Mouse (Mus musculus) mouse embryonic stem cell (cell line): ENCODE data around the gene Gapdhs.
"Not testable (repeated sequence)": the region's sequence is repeated elsewhere in the genome, so short reads cannot be mapped to it uniquely, and the experiment has no call there.

Source experiments
- in situ Hi-C, 2 experiments: fragments of 300-500 bp; cut with MboI; formaldehyde crosslinking; loops; 1 replicate in 1 of 2; 3 replicates in 1 of 2; pipeline ENCODE4 v1.14.3; 2019 to 2020; ENCODE audit warnings: low sequenced_read_pairs in 2 of 2, low pct_unique_long_range_greater_than_20kb in 1 of 2, mixed read lengths in 1 of 2; ENCODE audit not compliant: unreplicated experiment in 1 of 2

The Gapdhs gene

DNA sequence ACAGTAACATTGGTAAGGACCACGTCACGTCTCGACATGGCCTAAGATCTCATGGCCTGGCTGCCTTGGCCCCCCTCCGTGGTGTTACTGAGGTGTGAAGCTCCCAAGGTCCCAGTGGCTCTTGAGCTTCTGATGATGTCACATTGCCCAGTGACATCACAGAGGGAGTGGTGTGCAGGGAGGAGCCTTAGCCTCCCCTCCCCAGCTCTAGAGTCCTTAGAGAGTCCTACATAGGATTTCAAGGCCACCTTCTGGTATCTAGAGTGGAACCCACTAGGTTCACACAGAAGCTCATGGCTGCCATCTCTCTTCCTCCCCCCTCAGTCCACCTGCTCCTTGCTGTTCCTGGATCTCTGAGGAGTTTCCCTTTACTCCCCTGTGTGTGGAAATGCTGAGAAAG is at the start of gene Gapdhs:
Gene Gapdhs (minus strand): TSS at position 65 of the 400 bp plus-strand sequence.
- in situ Hi-C loops = not testable (repeated sequence)

DNA sequence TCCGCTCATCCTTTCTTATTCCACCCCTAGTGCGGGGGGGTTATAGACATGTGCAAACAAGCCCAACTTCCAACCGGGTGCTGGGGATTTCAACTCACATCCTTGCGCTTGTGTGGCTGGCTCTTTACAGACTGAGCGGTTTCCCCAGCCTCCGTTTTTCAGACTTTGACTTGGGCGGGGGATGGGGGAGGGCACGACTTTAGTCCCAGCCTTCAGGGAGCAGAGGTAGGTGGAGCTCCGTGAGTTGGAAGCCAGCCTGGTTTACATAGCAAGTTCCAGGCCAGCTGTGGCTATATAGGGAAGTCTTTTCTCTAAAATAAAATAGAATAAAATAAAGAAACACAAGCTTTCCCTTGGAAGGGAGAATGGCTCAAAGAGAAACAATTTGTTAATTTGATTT is 48.4 kb upstream of the Gapdhs start:
- in situ Hi-C loops = no loop called here

DNA sequence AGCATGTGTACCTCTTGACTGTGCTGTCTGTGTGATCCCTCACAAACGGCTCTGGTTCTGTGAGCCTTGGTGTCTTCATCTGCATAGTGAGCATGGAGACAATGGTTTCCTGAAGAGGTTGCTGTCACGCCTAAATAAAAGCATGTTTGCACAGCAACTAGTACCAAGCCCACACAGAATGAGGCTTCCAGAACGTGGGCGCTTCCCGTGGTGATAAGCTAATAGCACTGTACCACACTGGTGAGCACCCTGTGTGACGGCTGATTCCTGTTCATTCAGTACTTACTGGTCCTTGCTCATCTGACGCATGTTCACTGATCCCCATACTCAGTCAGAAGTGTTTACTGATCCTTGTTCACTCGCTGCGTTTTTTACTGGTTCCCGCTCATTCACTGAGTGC is 46.7 kb upstream of the Gapdhs start:
- in situ Hi-C loops = no loop called here

DNA sequence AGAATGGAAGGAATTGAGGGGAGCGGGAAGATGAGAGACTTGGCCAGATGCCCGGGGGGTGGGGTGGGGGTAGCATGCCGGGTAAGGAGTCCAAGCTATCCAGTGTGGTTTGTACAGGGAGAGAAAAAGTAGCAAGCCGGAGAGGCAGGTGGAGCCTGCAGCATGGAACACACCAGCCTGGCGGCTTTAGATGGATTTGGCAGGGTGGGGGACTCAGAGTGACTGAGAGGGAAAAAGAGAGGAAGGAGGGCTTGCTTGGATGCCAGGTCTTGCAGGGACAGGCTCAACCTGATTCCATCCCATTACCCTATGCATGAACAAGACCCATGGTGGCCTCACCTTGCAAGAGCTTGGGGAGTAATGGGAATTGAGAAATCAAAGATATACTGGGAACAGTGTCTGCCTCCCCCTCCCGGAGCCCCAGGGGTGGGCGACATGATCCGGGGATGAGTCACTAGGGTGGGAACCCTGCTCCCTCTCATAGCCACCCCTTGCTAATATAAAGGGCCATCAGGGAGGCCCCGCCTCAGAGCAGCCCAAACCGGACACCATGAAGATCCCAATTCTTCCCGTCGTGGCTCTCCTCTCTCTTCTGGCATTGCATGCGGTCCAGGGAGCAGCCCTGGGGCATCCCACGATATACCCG is 44.0 kb upstream of the Gapdhs start, which contains the start of gene Krtdap:
Gene Krtdap (plus strand): TSS at position 520 of the 646 bp plus-strand sequence.
- in situ Hi-C loops = no loop called here

DNA sequence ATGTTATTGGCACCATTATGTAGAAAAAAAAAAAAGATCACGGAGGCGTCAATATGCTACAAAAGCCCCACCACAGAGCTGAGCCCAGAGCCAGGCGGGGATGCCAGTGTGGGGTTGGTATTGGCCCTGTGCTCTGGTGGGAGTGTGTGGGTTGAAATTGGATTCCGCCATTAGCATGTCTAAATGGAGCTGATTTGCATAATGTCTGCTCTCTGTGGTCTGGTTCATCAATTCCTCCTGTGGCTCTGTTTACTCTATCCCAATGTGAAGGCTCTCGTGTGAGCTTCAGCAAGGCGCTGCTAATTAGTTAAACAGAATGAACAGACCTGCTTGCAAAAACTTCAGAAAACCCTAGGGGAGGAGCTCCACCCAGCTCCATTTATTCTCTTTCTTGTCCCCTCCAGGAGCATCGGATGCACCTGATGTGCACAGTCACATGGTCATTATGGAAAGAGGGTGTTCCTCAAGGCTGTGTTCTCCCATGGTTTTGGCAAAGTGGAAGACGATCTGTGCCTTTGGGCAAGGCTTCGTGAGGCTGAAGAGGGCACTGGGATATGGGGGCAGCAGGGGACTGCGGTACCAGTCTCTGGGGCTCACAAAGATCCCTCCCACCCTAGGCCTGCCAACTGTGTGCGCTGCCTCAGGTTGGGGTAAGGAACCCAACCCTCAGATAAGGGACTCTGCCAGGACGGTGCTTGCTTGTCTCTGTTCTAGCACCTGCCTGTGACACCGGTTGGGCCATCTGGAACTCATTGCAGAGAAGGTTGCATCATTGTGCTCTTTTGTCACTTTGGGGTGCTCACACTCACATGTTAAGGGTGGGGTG is 42.5 kb upstream of the Gapdhs start:
- in situ Hi-C loops = no loop called here

DNA sequence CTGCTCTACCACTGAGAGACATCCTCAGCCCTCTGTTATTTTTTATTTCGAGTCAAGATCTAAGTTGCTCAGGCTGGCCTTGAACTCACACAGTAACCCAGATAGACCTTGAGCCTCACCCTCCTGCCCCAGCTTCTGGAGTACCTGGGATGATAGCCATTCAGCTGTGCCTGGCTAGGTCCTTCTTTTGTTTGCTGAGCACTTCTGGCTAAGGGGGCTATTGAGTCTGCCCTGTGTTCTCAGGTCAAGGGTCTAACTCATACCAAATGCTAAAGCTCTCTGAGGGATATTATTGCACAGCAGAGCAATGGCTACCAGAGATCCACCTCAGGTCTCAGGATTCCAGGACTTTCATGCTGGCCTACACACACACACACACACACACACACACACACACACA is 41.7 kb upstream of the Gapdhs start:
- in situ Hi-C loops = no loop called here

DNA sequence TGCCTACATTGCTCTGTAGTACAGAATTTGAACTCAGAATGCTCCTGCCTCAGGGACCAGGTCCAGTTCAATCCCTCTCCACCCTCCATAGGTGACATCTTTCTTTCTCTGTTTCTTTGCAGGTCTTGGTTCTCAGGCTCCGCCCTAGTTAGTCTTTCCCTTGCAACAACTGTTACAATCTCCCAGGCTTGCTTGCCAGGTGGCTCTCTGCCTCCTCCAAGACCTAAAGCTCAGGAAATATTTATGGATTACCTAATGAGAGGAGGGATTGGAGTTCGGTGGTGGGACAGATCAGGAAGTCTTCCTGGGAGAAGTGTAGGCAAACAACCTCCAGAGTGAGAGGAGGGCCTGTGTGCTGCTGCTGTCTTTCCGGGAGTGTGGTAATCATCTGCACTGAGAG is 39.2 kb upstream of the Gapdhs start:
- in situ Hi-C loops = no loop called here

DNA sequence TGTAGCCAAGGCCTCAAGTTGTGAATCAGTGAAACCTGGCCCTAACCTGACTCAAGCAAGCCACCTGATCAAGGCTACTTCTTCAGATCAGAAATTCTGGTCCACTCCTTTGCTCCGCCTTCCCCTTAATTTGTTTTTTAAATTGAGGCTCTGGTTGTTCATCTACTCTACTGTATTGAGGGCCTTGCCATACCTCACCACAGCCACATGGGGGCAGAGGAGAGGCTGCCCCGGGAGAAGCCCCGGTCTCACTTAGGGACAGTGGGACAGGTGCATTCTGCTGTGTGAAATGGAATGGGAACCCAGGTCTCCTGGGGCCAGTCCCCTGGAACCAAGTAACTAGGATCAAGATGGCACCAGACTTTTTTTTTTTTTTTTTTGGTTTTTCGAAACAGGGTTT is 38.3 kb upstream of the Gapdhs start:
- in situ Hi-C loops = no loop called here

DNA sequence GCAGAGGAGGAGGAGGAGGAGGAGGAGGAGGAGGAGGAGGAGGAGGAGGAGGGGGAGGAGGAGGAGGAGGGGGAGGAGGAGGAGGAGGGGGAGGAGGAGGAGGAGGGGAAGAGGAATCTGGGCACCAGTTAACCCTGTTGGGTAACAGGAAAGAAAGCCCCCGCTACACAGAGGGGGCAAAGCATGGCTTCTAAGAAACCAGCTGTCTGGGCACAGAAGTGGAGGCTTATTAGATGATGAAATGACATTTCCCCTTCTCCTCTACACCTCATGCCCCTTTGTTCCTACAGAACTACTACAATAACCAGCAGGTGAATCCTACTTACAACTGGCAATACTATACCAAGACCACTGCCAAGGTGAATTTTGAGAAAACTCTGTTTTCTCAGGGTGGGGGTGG is 34.4 kb upstream of the Gapdhs start:
- in situ Hi-C loops = no loop called here

DNA sequence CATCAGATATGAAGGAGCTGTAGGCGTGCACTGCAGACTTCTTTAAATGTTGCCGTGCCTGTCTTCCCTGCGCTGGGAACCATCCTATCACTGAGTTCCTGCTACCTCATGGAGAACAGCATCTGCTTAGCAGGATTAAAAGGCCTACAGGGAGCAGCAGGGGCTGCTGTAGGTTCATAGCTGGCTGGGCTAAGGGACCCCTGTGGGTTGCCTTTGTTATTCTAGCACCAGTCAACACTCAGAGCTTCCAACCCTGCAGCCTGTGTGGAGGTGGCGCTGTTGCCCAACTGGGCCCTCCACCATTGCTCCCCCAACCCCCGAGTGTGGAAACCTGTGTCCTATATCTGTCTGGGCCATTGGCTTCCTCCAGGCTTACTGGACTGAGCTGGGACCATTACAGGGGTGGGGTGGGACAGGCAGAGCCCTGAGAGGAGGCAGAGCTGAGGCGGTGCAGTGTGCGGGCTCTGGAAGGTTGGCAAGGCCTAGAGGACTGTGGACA is 33.6 kb upstream of the Gapdhs start:
- in situ Hi-C loops = no loop called here

DNA sequence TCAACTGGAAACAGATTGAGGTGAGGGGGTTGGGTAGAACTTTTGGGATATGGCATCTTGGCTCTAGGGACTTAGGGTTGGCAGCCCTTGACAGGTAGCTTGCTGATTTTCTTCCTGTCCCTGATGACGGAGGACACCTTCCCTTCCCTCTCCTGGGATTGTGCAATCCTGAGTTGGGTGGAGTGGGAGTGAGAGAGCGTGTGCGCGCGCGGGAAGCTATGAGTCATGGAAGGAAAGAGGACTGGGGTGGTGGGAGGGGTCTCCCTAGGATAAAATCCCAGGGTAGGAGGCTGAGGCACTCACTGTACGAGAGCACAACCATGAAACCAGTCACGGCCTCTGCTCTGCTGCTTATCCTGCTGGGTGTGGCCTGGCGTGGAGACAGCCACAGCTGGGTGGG is 32.6 kb upstream of the Gapdhs start:
- in situ Hi-C loops = no loop called here

DNA sequence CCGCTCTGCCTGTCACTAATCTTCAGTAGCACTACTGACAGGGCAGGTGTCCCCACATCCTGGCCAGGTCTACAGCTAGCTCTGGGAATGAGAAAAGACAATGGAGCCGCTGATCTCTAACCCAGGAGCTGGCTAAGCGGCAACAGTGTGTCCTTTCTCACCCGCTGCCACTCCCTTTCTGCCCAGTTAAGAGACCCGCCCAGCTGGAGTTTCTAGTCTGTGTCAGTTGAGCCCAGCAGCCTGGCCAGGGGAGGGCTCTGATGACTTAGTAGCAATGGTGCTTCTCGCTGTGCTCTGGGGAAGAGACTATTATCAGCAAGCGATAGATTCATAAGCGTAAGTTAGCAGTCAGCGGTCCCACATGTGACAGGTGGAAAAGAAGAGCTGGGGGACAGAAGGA is 25.8 kb upstream of the Gapdhs start:
- in situ Hi-C loops = no loop called here

DNA sequence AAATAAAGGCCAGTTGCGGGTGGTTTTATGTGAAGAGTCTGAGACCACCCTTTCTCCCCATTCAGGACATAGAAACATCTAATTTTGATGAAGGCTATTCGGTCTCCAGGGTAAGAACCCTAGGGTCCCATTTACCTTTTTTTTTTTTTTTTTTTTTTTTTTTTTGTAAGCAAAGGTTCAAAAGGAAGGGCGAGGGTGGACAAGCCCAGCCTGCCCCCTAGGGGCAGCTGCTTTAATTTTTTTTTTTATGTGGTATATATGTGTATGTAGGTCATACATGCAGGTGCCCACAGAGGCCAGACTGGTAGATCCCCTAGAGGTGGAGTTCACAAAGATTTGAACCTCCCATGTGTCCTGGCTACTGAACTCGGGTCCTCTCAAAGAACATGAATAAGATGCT is 22.9 kb upstream of the Gapdhs start:
- in situ Hi-C loops = no loop called here

DNA sequence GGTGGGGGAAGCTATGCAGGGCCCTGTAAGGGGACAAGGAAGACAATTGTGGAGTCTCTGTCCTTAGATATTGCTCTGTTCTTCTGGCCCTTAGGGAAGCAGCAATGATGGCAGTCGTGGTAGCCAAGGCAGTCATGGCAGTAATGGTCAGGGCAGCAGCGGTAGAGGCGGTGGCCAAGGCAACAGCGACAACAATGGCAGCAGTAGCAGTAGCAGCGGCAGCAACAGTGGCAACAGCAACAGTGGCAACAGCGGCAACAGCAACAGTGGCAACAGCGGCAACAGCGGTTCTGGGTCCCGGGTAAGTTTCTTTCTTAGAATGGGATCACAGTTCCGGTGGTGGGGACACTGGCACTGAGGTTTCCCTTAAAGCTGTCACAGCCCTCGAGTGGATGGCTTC is 21.7 kb upstream of the Gapdhs start:
- in situ Hi-C loops = no loop called here

DNA sequence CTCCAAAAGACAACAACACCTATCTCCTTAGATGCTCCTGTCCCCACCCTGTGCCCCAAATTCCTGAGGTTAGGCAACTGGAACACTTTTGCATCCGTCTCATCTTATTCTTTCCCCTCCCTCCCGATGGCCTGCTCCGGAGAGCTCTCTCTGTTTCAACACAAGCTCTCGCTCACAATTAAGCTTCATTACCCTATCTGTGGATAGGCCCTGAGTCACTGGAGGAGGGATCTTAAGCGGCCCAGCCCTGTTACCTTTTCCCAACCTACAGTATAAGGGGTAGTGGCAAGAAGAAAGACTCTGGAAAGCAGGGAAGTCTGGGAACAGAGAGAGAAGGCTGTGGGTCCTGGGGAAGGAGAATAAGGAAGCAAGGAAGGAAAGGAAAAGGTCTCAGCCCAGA is 20.0 kb upstream of the Gapdhs start, which contains the start of gene Dmkn:
Gene Dmkn (plus strand): TSS at position 301 of the 400 bp plus-strand sequence.
- in situ Hi-C loops = no loop called here

DNA sequence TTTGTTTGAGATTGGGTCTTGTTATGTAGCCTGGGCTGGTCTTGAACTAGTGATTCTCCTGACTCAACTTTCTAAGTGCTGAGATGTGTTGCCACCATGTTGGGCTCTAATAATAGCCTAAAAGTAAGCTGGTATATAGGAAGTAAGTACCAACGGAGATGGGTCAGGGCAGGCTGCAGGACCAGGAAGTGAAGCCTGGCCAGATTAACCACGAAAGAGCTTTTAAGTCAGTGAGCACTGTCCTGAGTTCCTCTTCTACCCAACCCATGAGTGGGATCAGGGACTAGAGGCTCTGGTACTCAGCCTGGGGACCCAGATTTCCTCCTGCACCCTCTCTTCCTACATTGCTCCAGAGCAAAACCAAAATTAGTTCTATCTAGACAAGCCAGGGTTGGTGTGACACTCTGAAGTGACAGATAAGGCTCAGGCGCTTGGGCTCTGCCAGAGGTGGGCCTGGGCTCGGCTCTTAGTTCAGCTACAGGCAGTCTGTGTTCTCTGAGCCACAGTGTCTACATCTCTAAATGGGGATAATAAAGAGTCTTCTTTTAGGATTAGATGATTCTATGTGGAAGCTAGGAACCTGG is 18.4 kb upstream of the Gapdhs start:
- in situ Hi-C loops = no loop called here

DNA sequence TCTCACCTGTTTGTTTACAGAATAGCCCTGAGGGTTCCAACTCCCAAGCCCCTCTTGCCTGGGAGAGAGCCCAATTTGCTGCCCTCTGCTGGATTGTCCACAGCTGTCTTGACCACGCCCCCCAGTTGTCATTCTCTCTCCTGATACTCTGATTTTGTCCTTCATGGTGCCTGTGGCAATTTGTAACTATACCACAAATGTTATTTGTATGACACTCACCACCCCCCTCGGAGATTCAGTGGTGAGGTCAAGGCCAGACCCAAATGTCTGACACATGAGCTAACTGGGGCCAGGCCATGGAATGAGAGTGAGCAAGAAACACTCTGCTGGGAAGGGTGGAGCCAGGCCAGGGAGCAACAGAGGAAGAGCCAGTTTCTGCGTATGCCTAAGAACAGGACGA is 15.4 kb upstream of the Gapdhs start:
- in situ Hi-C loops = no loop called here

DNA sequence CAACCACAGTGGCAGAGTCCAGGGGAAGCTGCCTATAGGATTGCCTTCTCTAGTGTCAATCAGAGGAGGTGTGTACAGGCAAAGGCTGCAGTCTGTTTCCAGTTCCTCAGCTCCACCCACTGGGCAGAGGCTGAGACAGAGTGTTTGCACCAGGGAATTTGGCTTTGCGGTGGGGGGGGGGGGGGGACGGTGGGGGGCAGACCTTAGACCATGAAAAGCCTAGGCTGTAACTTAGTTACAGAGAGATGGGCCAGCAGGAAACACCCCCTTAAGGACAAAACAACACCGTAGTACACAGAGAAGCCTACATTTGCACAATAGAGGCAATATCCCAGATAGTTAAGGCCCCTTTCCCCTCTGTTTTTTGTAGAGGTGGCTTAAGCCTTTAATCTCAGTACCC is 13.5 kb upstream of the Gapdhs start:
- in situ Hi-C loops = no loop called here

DNA sequence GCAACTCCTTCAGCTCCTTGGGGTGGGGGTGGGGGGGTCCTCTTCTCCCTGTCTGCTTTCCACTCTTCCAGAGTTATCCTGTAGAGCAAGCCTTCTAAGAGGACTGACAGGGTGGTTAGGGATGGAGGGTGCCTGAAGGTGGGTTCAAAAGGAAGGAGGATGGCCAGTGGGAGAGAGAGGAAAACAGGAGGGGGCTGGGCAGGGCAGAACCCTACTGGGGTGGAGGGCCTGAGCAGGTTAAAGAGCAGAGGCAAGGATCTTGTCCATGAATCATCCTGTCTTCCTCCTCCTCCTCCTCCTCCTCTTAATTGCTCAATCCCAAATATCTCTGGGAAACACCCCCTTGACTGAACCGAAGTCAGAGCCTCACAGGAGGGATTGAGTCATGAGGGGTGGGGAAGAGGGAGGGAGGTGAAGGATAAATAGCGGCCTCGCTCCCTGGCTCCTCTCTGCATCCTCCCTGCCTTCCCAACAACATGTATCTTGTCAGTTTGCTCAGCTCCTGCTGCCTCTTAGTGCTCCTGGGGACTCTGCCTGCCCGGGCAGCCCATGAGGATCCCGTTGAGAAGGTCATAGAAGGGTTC is 7.7 kb upstream of the Gapdhs start, which contains the start of gene Sbsn:
Gene Sbsn (plus strand): TSS at position 386 of the 584 bp plus-strand sequence.
- in situ Hi-C loops = no loop called here
